Mouse (Mus musculus): Measurements from ENCODE around the gene Cdon. TPM values are rescaled to one million over a fixed set of nuclear protein-coding genes. Genes with fewer than 3 reads are reported as not detected.

Gene Cdon
- 4.3 TPM for polyA plus RNA-seq (2017; shearing (Covaris generic))

DNA sequence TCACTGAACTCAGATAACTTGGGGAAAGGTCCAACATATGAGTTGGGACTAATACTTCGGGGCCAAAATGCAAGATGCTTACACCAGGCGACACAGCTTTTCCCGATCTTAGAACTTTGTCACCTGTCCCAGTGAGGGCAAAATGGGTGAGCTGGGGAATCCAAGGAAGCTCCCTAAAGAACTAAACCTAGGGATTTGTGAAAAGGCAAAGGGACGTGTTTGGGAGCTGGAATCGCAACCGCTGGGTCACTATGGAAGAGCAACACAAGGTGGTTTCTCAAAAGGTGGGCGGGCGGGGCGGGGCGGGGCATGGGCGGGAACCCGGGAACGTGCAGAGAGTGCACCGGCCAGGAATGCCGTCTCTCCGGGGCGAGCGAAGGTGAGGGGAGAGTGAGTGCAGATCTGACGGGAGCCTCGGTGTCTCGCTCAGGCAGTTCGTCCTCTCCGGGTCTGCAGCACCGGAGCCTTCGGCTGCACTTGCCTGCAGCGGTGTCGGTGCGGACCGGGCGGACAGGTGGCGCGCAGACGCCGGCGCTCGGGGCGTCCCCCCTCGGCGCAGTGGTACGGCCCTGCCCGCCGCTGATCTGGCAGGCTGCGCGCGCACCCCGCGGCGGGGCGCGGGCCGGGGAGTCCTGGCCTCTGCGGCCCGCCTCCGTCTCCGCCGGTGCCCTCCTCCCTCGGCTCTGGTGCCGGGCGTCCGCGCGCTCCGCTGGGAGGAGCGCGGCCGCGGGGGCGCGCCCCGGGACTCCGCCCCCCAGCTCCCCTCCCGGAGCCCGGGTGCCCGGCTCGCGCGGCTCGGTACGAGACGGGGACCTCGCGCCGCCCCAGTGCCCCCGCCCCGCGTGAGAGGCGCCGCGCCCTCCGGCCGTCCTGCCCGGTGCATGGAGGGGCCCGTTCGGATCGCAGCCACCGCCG lies at the start of gene Cdon:
Gene Cdon (plus strand): TSS at position 324 of the 915 bp plus-strand sequence.

GRCm38 (mm10) chr9:35518169-35518568 lies 97.2 kb downstream of the Cdon start, which contains the start of gene Gm1113:
TSS of gene Gm1113 (minus strand) at chr9:35518269.

Other genes with a start within 250 kb of the Cdon start
- gene Dcps, start 245.1 kb upstream of the Cdon start, polyA plus RNA-seq (2017; shearing (Covaris generic)) = 81.1 TPM
- gene Srpr, start 221.0 kb upstream of the Cdon start, polyA plus RNA-seq (2017; shearing (Covaris generic)) = 164 TPM
- gene Tirap, start 220.8 kb upstream of the Cdon start, polyA plus RNA-seq (2017; shearing (Covaris generic)) = 8.7 TPM
- 59.2 TPM for gene Foxred1, start 210.1 kb upstream of the Cdon start, polyA plus RNA-seq (2017; shearing (Covaris generic))
- 64.2 TPM for gene Fam118b, start 153.3 kb upstream of the Cdon start, polyA plus RNA-seq (2017; shearing (Covaris generic))
- gene Rpusd4, start 153.3 kb upstream of the Cdon start, polyA plus RNA-seq (2017; shearing (Covaris generic)) = 54.7 TPM
- not detected for gene Gm1113, start 97.1 kb downstream of the Cdon start, polyA plus RNA-seq (2017; shearing (Covaris generic))
- gene Ddx25, start 137.4 kb downstream of the Cdon start, polyA plus RNA-seq (2017; shearing (Covaris generic)) = 0.09 TPM
- 37.6 TPM for gene Pus3, start 137.5 kb downstream of the Cdon start, polyA plus RNA-seq (2017; shearing (Covaris generic))
- 0.65 TPM for gene Pate2, start 149.2 kb downstream of the Cdon start, polyA plus RNA-seq (2017; shearing (Covaris generic))
- gene Hyls1, start 149.3 kb downstream of the Cdon start, polyA plus RNA-seq (2017; shearing (Covaris generic)) = 12.3 TPM
- not detected for gene Pate4, start 190.8 kb downstream of the Cdon start, polyA plus RNA-seq (2017; shearing (Covaris generic))
- gene Pate3, start 227.1 kb downstream of the Cdon start, polyA plus RNA-seq (2017; shearing (Covaris generic)) = not detected